Mouse (Mus musculus) hindbrain, embryonic 15.5 days (tissue): ENCODE data around the gene Dop1b. TPM values are rescaled to one million over a fixed set of nuclear protein-coding genes. Genes with fewer than 3 reads are reported as not detected.

Source experiments
- ATAC-seq: fragments of 200-750 bp; cut with Nextera tagmentation; 2 replicates; pipeline ENCODE4 v1.8.0; 2017; ENCODE audit warnings: low read depth, moderate number of reproducible peaks, moderate TSS enrichment; ENCODE audit not compliant: low FRiP score
- H3K27ac ChIP-seq: fragments of 300-500 bp; sonication (generic); replicated peaks from 2 replicates; pipeline ENCODE4 v1.5.1; 2015; ENCODE audit warnings: mild to moderate bottlenecking, inconsistent platforms
- H3K27me3 ChIP-seq: fragments of 300-500 bp; sonication (generic); 2 replicates; pipeline ENCODE4 v1.6.1; 2015; ENCODE audit warnings: control low read depth, inconsistent platforms
- H3K36me3 ChIP-seq: fragments of 300-500 bp; sonication (generic); 2 replicates; pipeline ENCODE4 v1.6.1; 2015; ENCODE audit warnings: control low read depth, inconsistent platforms
- H3K4me1 ChIP-seq: fragments of 300-500 bp; sonication (generic); replicated peaks from 2 replicates; pipeline ENCODE4 v1.6.1; 2015; ENCODE audit warnings: control low read depth, inconsistent platforms
- H3K4me2 ChIP-seq: fragments of 300-500 bp; sonication (generic); 2 replicates; pipeline ENCODE4 v1.6.1; 2015; ENCODE audit warnings: moderate library complexity, mild to moderate bottlenecking, inconsistent platforms
- H3K4me3 ChIP-seq: fragments of 300-500 bp; sonication (generic); 2 replicates; pipeline ENCODE4 v1.5.1; 2015; ENCODE audit warnings: mild to moderate bottlenecking, inconsistent platforms
- H3K9ac ChIP-seq: fragments of 300-500 bp; sonication (generic); 2 replicates; pipeline ENCODE4 v1.6.1; 2015; ENCODE audit warnings: inconsistent platforms
- H3K9me3 ChIP-seq: fragments of 300-500 bp; sonication (generic); 2 replicates; pipeline ENCODE4 v1.6.1; 2016; ENCODE audit warnings: control low read depth, inconsistent platforms
- WGBS: fragments of 180-500 bp; shearing (Covaris S2); methylation state at CpG from one replicate; pipeline ENCODE4 v1.1.7; 2015; 5-methylcytosine and 5-hydroxymethylcytosine counted together
- polyA plus RNA-seq: library from polyadenylated mRNA; unstranded; fragments of >200 nt; fragmentation: Nextera tagmentation; extraction: Ambion mirVana; gene quantifications from 2 replicates; pipeline ENCODE4 v1.2.1, GENCODE M21; 2015

The Dop1b gene
- polyA plus RNA-seq, 1 experiment from 2014 or later = 40.1 TPM

DNA sequence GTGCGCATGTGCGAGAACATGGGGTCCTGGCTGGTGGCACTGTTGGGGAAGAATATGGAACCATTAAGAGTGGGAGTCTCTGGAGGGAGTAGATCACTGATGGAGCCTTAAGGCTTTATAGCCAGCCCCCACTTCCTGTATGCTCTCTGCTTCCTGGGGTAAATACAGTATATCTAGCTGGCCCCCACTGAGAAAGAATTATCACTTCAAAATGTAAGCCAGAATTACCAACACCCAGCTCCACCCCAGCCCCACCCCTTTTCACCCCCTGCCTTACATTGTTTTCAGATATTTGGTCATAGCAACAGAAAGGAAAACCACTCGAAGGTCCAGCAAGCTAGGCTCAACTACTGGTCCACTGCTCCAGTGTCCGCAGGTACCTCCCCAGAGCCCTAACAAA is 76.7 kb downstream of the Dop1b start:
- H3K27me3 ChIP-seq = no peaks in the 10 kb centered on the region
- peaks cover 18% of the 10 kb centered on the region for H3K36me3 ChIP-seq
- H3K4me2 ChIP-seq = no peak overlapping the region
- no peaks in the 10 kb centered on the region for H3K9me3 ChIP-seq
- WGBS = 86% methylated on average over 4 of the region's 4 CpGs
- no peak overlapping the region for H3K27ac ChIP-seq
- 0 out of 2 replicates have a peak, but pooled peaks cover 3% of the 10 kb centered on the region for H3K4me1 ChIP-seq
- ATAC-seq = no peak
- H3K4me3 ChIP-seq = no peak overlapping the region
- H3K9ac ChIP-seq = no peak overlapping the region

DNA sequence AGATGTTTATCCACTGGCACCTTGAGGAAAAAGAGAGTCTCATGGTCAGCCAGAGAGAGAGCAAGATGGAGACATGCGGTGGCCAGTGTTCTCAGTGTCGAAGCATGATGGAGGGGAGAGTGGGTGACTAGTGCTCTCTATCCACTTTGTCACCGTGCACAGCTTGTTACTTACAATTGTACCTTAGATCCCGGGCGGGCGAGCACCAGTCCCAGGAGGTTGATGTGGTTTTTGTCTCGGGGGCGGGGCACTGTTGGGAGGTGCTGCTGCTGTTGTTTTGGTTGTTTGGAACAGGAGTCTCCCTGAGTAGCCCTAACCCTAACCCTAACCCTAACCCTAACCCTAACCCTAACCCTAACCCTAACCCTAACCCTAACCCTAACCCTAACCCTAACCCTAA is 77.2 kb downstream of the Dop1b start:
- H3K4me1 ChIP-seq = 0 out of 2 replicates have a peak, but pooled peaks cover 3% of the 10 kb centered on the region
- H3K9ac ChIP-seq = no peak overlapping the region
- WGBS = 97% methylated on average over 8 of the region's 8 CpGs

DNA sequence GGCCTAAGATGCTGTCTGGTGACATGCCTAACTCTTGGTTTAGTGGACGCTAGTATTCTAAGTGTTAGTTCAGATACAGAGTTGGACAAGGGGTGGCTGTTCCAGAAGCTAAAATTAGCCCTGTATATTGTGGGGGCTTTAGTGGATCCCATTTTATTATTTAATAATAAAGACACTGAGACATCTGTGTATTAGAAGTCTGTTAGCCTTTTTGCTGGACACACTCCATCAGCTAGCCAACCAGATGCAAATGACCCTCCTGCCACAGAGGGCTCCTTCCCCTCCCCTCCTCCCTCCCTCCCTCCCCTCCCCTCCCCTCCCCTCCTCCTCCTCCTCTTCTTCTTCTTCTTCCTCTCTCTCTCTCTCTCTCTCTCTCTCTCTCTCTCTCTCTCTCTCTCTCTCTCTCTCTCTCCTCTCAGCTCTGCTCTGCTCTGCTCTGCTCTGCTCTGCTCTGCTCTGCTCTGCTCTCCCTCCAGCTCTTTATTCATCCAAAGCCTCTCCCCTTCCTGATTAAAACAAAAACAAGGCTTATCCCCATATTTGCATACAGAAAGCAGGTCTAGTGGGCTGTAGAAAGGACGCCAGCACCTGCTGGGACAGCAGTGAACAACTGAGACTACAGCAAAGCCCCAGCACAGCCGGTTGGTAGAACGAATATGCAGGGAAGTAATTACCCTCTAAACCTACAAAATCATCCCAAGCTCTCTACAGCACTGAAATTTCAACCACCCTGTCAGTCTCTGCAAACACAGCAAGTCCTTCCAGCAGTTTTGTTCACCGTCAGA is 78.5 kb downstream of the Dop1b start:
- peak overlapping the region; percentile 51; the same call in 1 of the 2 replicates for H3K27ac ChIP-seq
- 25% methylated on average over 5 of the region's 5 CpGs for WGBS
- ATAC-seq = no peak

More for the DNA sequence above, 77.2 kb downstream of the Dop1b start:
- H3K4me3 ChIP-seq = no peak overlapping the region
- peaks cover 14% of the 10 kb centered on the region for H3K36me3 ChIP-seq
- H3K9me3 ChIP-seq = no peaks in the 10 kb centered on the region
- H3K27ac ChIP-seq = no peak overlapping the region
- H3K4me2 ChIP-seq = no peak overlapping the region
- ATAC-seq = no peak
- H3K27me3 ChIP-seq = no peaks in the 10 kb centered on the region

DNA sequence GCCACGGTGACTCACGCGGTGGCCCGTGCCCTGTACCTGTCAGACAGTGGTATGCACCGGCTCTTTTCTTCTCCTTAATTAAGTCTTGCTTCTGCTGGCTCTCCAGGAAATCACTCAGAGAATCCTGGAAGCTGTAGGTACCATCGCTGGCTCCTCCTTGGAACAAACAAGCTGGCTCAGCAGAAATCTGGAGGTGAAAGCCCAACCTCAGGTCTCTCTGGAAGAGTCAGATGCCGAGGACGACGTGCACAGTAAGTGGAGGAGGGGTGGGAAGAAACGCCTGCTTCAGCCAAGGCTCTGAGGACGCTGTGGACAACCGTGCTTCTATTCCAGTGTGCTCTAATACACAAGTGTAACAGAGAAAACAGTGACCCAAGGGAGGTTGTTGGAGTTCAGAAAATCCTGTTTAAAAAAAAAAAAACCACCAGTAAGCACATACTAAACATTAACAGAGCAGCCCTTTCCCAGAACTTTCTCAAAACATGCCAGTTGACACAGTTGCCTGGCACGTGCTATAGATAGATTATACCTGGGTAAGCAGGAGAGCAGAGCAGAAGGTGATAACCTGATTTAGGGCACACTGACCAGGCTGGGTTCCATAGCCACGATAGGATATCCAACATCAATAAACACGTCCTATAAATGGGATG is 81.4 kb downstream of the Dop1b start:
- no peak for ATAC-seq
- Histone ChIP-seq H3K4me3 (no peak overlapping the region), H3K9ac (no peak overlapping the region), H3K4me2 (no peak overlapping the region), H3K9me3 (no peaks in the 10 kb centered on the region), H3K27ac (no peak overlapping the region), H3K27me3 (no peaks in the 10 kb centered on the region), H3K4me1 (0 out of 2 replicates have a peak, but pooled peaks cover 3% of the 10 kb centered on the region), H3K36me3 (0 out of 2 replicates have a peak, but pooled peaks cover 4% of the 10 kb centered on the region)
- WGBS = 70% methylated on average over 15 of the region's 15 CpGs

More for the DNA sequence above, 78.5 kb downstream of the Dop1b start:
- Histone ChIP-seq H3K36me3 (0 out of 2 replicates have a peak, but pooled peaks cover 4% of the 10 kb centered on the region), H3K27me3 (no peaks in the 10 kb centered on the region), H3K4me2 (no peak overlapping the region), H3K9me3 (no peaks in the 10 kb centered on the region), H3K4me3 (no peak overlapping the region), H3K9ac (no peak overlapping the region), H3K4me1 (0 out of 2 replicates have a peak, but pooled peaks cover 3% of the 10 kb centered on the region)

DNA sequence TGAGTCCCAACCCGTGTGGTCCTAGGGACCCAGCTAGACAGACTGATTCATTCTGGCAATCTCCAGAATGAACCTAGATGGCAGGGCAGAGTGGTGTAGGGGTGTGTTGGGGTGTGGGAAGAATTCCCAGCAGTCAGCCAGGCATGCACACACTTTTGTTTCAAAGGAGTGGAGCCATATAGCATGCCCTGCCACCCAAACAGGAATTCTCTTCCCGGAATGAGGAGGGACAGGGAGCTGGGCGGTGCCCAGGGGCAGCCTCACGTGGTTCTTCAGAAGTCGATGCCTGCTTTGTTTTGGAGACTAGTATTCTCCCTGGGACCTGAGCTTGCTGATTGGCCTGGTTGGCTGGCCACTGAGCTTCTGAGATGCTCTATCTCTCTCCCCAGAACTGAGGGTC is 83.1 kb downstream of the Dop1b start:
- Histone ChIP-seq H3K9ac (no peak overlapping the region), H3K4me1 (0 out of 2 replicates have a peak, but pooled peaks cover 3% of the 10 kb centered on the region), H3K9me3 (no peaks in the 10 kb centered on the region), H3K4me2 (no peak overlapping the region), H3K36me3 (peaks cover 7% of the 10 kb centered on the region), H3K27me3 (no peaks in the 10 kb centered on the region), H3K4me3 (no peak overlapping the region), H3K27ac (no peak overlapping the region)
- ATAC-seq = no peak
- WGBS = 77% methylated on average over 5 of the region's 5 CpGs

DNA sequence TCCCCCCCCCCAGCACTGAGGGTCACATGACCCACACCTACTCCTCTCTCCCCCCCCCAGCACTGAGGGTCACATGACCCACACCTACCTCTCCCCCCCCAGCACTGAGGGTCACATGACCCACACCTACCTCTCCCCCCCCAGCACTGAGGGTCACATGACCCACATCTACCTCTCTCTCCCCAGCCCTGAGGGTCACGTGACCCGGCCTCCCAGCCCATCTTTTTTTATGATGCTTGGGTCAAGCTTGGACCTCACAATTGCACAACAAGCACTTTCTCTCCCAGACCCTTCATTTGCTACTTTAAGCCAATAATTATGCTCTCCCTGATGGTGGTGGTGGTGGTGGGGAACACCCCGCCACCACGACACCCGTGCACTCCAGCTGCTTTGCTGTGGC is 83.7 kb downstream of the Dop1b start:
- Histone ChIP-seq H3K27ac (no peak overlapping the region), H3K36me3 (peaks cover 13% of the 10 kb centered on the region), H3K27me3 (no peaks in the 10 kb centered on the region), H3K4me1 (0 out of 2 replicates have a peak, but pooled peaks cover 3% of the 10 kb centered on the region), H3K4me3 (no peak overlapping the region), H3K9me3 (no peaks in the 10 kb centered on the region), H3K9ac (no peak overlapping the region), H3K4me2 (no peak overlapping the region)
- WGBS = 96% methylated on average over 5 of the region's 5 CpGs
- ATAC-seq = no peak

DNA sequence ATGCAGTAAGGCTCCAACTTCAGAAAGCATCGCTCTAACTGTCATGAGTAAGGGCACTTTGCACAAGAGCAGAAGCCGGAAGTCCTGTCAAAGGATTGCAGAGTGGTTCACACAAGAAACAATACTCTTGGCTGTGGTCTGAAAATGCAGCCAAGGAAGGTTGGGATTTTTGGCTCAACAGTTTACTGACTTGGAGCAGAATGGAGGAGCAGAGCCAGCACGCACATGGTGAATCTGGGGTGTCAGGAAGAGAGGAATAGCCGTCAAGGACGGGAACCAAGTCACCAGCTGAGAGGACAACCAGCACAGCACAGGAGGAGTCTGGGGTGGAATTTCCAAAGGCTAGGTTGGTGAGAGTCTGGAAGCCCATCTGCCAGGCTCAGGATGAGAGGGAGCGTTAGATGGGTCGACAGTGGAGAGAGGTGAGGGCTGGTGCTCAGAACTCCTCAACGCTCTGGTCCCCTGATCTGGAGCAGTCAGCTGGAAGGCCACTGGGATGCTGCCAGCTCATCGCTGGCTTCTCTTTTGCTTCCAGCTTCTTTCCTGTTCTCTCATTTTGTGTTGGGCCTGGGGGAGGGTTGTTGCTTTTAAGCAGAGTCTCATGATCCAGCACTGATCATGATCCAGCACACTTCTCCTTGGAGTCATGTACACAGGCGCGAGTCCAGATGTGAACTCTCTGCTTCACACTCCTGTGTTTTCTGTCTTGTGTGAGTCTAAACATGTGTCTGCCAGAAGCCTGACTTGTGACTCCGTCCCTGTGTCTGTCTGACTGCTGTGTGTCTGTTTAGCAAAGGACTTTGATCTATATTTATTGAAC is 85.5 kb downstream of the Dop1b start:
- H3K9me3 ChIP-seq = no peaks in the 10 kb centered on the region
- no peak overlapping the region for H3K4me3 ChIP-seq
- H3K36me3 ChIP-seq = peaks cover 22% of the 10 kb centered on the region
- ATAC-seq = no peak
- no peak overlapping the region for H3K9ac ChIP-seq
- H3K4me2 ChIP-seq = no peak overlapping the region
- H3K27me3 ChIP-seq = no peaks in the 10 kb centered on the region
- H3K4me1 ChIP-seq = no peaks in the 10 kb centered on the region
- 78% methylated on average over 12 of the region's 12 CpGs for WGBS
- no peak overlapping the region for H3K27ac ChIP-seq

DNA sequence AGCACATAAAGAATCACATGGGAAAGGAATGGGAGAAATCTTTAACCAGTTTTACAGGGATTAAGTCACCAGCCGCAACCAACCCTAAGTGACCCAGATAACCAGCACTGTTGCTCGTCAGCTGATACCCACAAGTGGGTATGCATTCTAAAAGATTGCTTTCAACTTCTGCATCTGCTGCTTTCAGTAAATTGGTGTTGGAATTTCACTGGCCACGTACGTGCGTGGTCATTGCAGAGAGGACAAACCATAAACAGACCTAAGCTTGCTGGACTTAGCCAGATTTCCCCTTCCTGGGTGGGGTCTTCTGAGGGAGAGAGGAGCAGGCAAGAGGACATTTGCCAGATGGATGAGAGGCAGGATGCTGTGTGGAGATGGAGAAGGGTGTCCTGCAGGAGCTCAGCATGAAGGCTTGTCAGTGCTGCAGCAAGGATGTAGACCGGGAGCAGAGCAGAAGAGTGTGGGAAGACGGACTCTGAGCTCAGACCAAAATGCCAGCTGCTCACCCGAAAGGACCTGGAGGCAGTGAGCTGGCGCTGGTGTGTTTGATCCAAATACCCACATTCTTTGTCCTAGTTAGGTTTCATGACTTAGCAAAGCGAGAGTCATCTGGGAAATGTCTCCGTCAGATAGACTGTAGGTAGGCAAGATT is 86.3 kb downstream of the Dop1b start:
- no peak for ATAC-seq

DNA sequence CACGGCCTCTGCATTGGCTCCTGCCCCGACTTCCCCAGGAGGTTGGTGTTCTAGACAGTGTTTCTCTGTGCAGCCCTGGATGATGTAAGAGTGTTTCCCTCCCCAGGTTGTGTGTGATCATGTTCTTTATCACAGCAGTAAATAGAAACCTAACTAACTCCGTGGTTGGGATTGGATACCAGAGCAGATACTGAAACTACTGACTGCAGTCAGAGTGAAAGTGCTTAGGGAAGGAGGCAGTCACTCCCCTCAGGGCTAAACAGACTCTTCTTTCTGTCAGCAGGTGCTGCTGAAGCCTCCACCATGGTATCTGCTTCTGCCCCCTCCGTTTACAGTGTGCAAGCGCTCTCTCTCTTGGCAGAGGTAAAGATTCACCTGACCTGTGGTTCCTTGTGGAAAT is 86.9 kb downstream of the Dop1b start:
- WGBS = 68% methylated on average over 5 of the region's 5 CpGs
- no peaks in the 10 kb centered on the region for H3K27me3 ChIP-seq
- no peaks in the 10 kb centered on the region for H3K9me3 ChIP-seq
- no peaks in the 10 kb centered on the region for H3K4me1 ChIP-seq
- no peak overlapping the region for H3K4me2 ChIP-seq
- no peak for ATAC-seq
- H3K36me3 ChIP-seq = peaks cover 27% of the 10 kb centered on the region
- H3K27ac ChIP-seq = no peak overlapping the region
- no peak overlapping the region for H3K9ac ChIP-seq
- no peak overlapping the region for H3K4me3 ChIP-seq

More for the DNA sequence above, 86.3 kb downstream of the Dop1b start:
- 89% methylated on average over 11 of the region's 11 CpGs for WGBS
- no peak overlapping the region for H3K4me3 ChIP-seq
- no peaks in the 10 kb centered on the region for H3K9me3 ChIP-seq
- no peak overlapping the region for H3K4me2 ChIP-seq
- H3K27ac ChIP-seq = no peak overlapping the region
- no peak overlapping the region for H3K9ac ChIP-seq
- no peaks in the 10 kb centered on the region for H3K27me3 ChIP-seq
- H3K36me3 ChIP-seq = peaks cover 22% of the 10 kb centered on the region
- H3K4me1 ChIP-seq = no peaks in the 10 kb centered on the region

DNA sequence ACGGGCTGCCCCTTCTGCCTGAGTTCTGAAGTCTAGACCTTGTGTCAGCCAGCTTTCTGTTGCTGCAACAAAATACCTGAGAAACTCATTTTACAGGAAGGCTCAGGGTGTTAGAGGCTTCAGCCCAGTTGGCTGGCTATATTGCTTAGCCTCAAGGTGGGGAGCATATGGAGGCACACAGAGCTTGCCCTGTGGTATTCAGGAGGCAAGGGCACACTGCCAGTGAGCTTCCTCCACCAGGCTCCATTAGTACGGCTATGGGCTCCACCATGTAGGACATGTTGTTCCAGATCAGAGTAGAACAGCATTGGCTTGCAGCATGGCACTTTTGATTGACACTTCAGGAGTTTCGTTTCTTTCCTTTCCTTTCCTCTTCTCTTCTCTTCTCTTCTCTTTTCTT is 87.4 kb downstream of the Dop1b start:
- 86% methylated on average over 3 of the region's 3 CpGs for WGBS
- no peaks in the 10 kb centered on the region for H3K27me3 ChIP-seq
- H3K4me1 ChIP-seq = no peaks in the 10 kb centered on the region
- H3K36me3 ChIP-seq = peaks cover 28% of the 10 kb centered on the region
- ATAC-seq = no peak
- H3K27ac ChIP-seq = no peak overlapping the region
- H3K4me2 ChIP-seq = no peak overlapping the region
- no peak overlapping the region for H3K4me3 ChIP-seq
- no peaks in the 10 kb centered on the region for H3K9me3 ChIP-seq
- H3K9ac ChIP-seq = no peak overlapping the region

DNA sequence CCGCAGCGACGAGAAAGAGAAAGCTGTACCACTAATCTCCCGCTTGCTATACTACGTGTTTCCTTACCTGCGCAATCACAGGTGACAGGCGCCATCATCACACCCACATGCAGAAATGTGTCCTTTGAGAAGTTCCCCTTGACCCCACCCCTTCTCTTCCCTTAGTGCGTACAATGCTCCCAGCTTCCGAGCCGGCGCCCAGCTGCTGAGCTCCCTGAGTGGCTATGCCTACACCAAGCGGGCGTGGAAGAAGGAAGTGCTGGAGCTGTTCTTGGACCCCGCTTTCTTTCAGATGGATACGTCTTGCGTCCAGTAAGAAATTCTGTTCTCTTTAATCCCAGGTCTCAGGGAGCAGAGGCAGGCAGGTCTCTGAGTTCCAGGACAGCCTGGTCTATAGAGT is 88.2 kb downstream of the Dop1b start:
- no peak overlapping the region for H3K4me3 ChIP-seq
- 96% methylated on average over 16 of the region's 16 CpGs for WGBS
- no peaks in the 10 kb centered on the region for H3K4me1 ChIP-seq
- peaks cover 28% of the 10 kb centered on the region for H3K36me3 ChIP-seq
- no peak for ATAC-seq
- no peaks in the 10 kb centered on the region for H3K27me3 ChIP-seq
- no peak overlapping the region for H3K9ac ChIP-seq
- no peak overlapping the region for H3K27ac ChIP-seq
- no peak overlapping the region for H3K4me2 ChIP-seq
- no peaks in the 10 kb centered on the region for H3K9me3 ChIP-seq
